Mouse (Mus musculus): ENCODE measurements around the gene Igsf8.

- TF ChIP-seq CTCF (IDR thresholded peaks at IDR 0.05; ENCODE audit: insufficient read depth, low read depth, low read length) (no peak), POLR2A (IDR thresholded peaks at IDR 0.05; ENCODE audit: insufficient read depth, low read depth, low read length) (no peak)
Observed at GRCm38 (mm10) chr1:172346707-172347106, 85.3 kb downstream of the Igsf8 start.
